Mouse (Mus musculus): ENCODE data around the gene Olfr547. TPM values are rescaled to one million over a fixed set of nuclear protein-coding genes. Genes with fewer than 3 reads are reported as not detected.

The Olfr547 gene
- polyA plus RNA-seq, 1 experiment from 2014 or later = not detected

DNA sequence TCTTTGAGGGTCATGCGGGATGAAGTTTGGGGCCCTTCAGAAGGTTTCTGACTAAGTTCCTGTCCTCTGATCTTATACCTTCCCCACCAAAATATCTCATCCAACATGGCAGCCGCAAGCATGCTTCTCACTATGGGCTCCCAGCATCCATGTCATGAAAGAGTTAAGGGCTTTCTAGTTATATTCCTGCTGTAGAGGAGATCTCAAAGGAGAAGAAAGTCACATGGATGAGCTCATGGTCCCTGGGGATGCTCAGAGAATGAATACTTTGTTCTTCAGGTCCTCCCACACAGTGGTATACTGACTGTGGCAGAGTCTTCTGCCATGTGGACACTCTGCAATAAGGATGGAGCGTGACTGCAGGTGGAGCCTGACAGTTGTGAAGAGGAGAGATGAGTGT lies 15.0 kb downstream of the Olfr547 start, which contains the start of gene Olfr549:
Olfr549 (plus strand) TSS at position 301 of the 400 bp plus-strand sequence.
- H3K9ac ChIP-seq (replicated peaks; ENCODE audit: low read depth, low read length) = no peak within 1 kb of the TSS
- H3K4me2 ChIP-seq (ENCODE audit: low read length) = no peak within 1 kb of the TSS
- H3K9me3 ChIP-seq (ENCODE audit: control insufficient read depth, low read length) = no peaks in the 10 kb centered on the region
- H3K27me3 ChIP-seq (replicated peaks; ENCODE audit: control insufficient read depth, insufficient read depth, low read length) = no peaks in the 10 kb centered on the region
- H3K4me1 ChIP-seq (replicated peaks; ENCODE audit: control insufficient read depth, insufficient read depth, low read length) = no peaks in the 10 kb centered on the region
- no peak within 1 kb of the TSS for H3K27ac ChIP-seq (ENCODE audit: low read length)
- H3K4me3 ChIP-seq (replicated peaks; ENCODE audit: low read length) = no peak within 1 kb of the TSS
- WGBS = 94% methylated on average over 3 of the region's 3 CpGs
- ATAC-seq = no peak
- no peaks in the 10 kb centered on the region for H3K36me3 ChIP-seq (ENCODE audit: control insufficient read depth, insufficient read depth)

DNA sequence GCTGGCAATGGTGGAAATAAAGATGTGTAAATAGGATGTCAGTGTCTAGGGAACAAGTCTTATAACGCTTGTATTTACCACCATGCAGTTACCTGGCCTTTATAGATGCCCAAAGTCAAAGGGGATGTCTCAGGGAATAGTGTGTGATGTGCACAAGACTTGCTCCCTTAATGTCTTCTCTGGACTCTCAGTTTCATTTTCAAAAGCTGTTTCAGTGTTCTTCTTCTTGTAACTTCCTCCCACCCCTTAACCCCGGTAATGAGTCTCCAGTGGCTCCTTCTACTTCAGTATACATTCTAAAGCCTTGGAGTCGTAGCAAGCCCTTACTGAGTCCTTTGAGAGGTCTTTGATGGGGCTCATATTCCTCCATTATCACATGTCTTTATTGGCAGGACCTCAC lies 18.7 kb downstream of the Olfr547 start:
- Histone ChIP-seq H3K4me1 (replicated peaks; ENCODE audit: control insufficient read depth, insufficient read depth, low read length) (no peaks in the 10 kb centered on the region), H3K36me3 (ENCODE audit: control insufficient read depth, insufficient read depth) (no peaks in the 10 kb centered on the region), H3K27me3 (replicated peaks; ENCODE audit: control insufficient read depth, insufficient read depth, low read length) (no peaks in the 10 kb centered on the region), H3K4me2 (ENCODE audit: low read length) (no peak overlapping the region), H3K4me3 (replicated peaks; ENCODE audit: low read length) (no peak overlapping the region), H3K27ac (ENCODE audit: low read length) (no peak overlapping the region), H3K9ac (replicated peaks; ENCODE audit: low read depth, low read length) (no peak overlapping the region), H3K9me3 (ENCODE audit: control insufficient read depth, low read length) (no peaks in the 10 kb centered on the region)
- 84% methylated on average over 3 of the region's 3 CpGs for WGBS
- no peak for ATAC-seq

DNA sequence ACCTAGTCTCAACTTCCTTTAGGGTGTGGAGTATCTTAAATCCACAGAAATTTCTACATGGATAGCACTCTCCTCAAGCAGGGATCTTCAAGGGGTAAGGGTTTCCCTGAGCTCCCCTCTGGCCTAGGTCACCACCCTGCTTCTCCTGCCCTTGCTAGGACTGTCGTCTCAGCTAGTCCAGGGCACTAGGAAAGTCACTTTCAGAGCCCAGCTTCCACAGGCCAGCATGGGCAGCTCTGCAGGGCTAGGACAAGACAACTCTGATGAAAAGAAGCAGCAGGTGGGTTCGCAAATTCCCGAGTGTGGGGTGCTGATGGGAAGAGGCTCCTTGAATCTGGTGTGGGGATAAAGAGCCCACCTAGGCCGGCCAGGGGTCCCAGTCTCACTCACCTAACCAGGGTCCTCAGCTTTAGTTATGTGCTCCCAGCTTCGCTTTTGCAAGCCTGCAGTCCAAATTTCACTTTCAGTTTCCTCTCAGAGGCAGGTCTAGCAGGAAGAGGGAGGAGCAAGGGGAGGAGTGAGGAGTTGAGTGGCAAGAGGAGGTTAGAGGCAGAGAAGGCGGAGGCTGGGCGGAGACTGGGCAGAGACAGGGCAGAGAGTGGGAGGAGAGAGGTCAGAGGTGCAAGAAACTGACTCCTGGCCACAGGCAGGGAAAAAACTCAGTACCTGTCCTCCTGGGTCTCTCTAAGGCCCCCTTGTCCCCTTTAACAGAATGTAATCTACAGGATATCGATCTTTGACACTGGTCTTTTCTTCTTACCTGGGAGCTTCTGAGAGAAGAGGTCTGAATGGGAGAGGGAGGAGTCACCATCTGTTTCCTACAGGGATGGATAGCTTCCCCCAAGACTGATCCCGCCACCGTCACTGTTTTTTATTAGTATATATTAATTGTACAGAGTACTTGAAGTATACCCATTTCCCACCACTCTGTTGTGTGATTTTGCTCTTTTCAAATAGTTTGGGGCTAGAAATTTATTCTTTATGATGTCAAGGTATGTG lies 30.7 kb downstream of the Olfr547 start, which contains the start of gene Trim21:
Trim21 (minus strand) TSS at position 488 of the 999 bp plus-strand sequence.
- ATAC-seq = peak; percentile 78
- no peaks in the 10 kb centered on the region for H3K36me3 ChIP-seq (ENCODE audit: control insufficient read depth, insufficient read depth)
- H3K9me3 ChIP-seq (ENCODE audit: control insufficient read depth, low read length) = no peaks in the 10 kb centered on the region
- WGBS = 25% methylated on average over 10 of the region's 10 CpGs
- no peak within 1 kb of the TSS for H3K27ac ChIP-seq (ENCODE audit: low read length)
- no peak within 1 kb of the TSS for H3K9ac ChIP-seq (replicated peaks; ENCODE audit: low read depth, low read length)
- no peaks in the 10 kb centered on the region for H3K4me1 ChIP-seq (replicated peaks; ENCODE audit: control insufficient read depth, insufficient read depth, low read length)
- no peaks in the 10 kb centered on the region for H3K27me3 ChIP-seq (replicated peaks; ENCODE audit: control insufficient read depth, insufficient read depth, low read length)
- peak within 1 kb of the TSS; percentile 20 for H3K4me3 ChIP-seq (replicated peaks; ENCODE audit: low read length)
- H3K4me2 ChIP-seq (ENCODE audit: low read length) = peak within 1 kb of the TSS; percentile 24

DNA sequence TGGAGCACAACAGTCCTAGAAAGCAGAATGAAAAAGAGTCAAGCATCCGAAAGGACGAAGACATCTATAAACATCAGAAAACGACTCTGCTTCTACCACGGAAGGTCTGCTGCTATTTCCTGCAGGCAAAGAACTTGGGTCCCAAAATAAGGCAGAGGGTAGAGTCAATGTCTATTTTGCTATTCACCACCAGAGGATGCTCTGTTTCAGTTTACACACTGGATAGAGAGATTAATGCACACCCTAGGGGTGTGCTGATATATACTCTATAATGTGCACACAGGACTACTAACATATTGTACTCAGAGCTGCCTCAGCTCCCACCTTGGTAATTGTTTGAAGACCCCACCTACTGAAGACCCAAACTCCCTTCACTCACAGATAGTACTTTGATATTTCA lies 31.7 kb downstream of the Olfr547 start:
- ATAC-seq = no peak
- no peaks in the 10 kb centered on the region for H3K4me1 ChIP-seq (replicated peaks; ENCODE audit: control insufficient read depth, insufficient read depth, low read length)
- no peak overlapping the region for H3K4me2 ChIP-seq (ENCODE audit: low read length)
- H3K36me3 ChIP-seq (ENCODE audit: control insufficient read depth, insufficient read depth) = no peaks in the 10 kb centered on the region
- H3K4me3 ChIP-seq (replicated peaks; ENCODE audit: low read length) = no peak overlapping the region
- no peaks in the 10 kb centered on the region for H3K9me3 ChIP-seq (ENCODE audit: control insufficient read depth, low read length)
- WGBS = 93% methylated on average over 4 of the region's 4 CpGs
- H3K27ac ChIP-seq (ENCODE audit: low read length) = no peak overlapping the region
- H3K9ac ChIP-seq (replicated peaks; ENCODE audit: low read depth, low read length) = no peak overlapping the region
- no peaks in the 10 kb centered on the region for H3K27me3 ChIP-seq (replicated peaks; ENCODE audit: control insufficient read depth, insufficient read depth, low read length)

DNA sequence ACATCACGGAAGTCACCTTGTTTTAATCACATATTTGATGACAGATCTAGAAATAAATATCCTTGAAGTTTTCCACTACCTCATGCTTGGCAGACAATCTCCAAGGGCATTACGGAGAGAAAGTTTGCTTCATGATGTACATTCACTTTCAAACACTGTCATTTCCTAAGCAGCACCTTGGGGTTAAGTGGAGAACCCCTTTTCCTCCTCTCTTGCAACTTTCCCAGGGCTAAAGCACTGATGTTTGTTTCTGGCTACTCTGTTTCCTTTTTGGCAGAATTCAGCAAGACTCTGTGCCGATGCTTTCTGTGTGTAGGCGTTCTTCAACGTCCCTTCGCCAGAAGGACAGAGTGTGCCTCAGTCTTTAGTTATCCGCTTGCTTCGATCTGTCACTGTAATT lies 36.6 kb downstream of the Olfr547 start, which contains the start of gene Olfr550:
Olfr550 (plus strand) TSS at position 301 of the 400 bp plus-strand sequence.
- Histone ChIP-seq H3K27ac (ENCODE audit: low read length) (no peak within 1 kb of the TSS), H3K4me1 (replicated peaks; ENCODE audit: control insufficient read depth, insufficient read depth, low read length) (peaks cover 3% of the 10 kb centered on the region; the same call in 1 of the 2 replicates), H3K27me3 (replicated peaks; ENCODE audit: control insufficient read depth, insufficient read depth, low read length) (no peaks in the 10 kb centered on the region), H3K4me2 (ENCODE audit: low read length) (no peak within 1 kb of the TSS), H3K9me3 (ENCODE audit: control insufficient read depth, low read length) (no peaks in the 10 kb centered on the region), H3K4me3 (replicated peaks; ENCODE audit: low read length) (no peak within 1 kb of the TSS), H3K36me3 (ENCODE audit: control insufficient read depth, insufficient read depth) (no peaks in the 10 kb centered on the region), H3K9ac (replicated peaks; ENCODE audit: low read depth, low read length) (no peak within 1 kb of the TSS)
- no peak for ATAC-seq
- 94% methylated on average over 8 of the region's 8 CpGs for WGBS

DNA sequence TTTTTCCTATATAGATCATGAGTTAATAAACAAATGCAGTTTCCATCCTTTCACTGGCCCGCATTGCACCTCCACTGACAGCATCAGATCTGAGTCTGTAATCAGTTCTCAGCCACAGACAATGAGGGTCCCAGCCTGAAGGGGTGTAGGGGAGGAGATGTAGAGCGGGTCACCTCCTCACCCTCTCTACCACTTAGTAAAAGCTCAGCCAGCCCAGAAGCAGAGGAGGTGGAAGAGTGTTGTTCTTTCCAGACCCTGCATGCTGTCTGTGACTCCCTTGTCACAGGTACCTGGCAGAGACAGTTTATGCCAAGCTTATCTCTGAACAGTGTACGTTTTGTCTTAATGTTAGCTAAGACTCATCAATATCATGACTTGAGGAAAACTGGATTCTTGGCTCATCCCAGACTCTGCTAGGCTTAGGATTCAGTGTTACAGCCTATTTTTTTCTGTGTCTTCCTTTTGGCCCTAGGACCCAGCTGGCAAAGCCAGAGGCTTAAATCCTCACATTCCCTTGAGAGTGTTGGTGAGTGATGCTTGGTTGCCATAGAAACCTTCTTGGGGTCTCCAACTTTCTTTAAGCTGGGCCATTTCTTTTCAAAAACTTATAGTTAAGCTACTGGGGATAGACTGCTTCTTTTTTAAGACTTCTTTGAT lies 38.8 kb downstream of the Olfr547 start:
- no peak overlapping the region for H3K4me2 ChIP-seq (ENCODE audit: low read length)
- no peaks in the 10 kb centered on the region for H3K9me3 ChIP-seq (ENCODE audit: control insufficient read depth, low read length)
- peaks cover 3% of the 10 kb centered on the region; the same call in 1 of the 2 replicates for H3K4me1 ChIP-seq (replicated peaks; ENCODE audit: control insufficient read depth, insufficient read depth, low read length)
- 58% methylated on average over 3 of the region's 3 CpGs for WGBS
- H3K36me3 ChIP-seq (ENCODE audit: control insufficient read depth, insufficient read depth) = no peaks in the 10 kb centered on the region
- H3K9ac ChIP-seq (replicated peaks; ENCODE audit: low read depth, low read length) = no peak overlapping the region
- no peak overlapping the region for H3K4me3 ChIP-seq (replicated peaks; ENCODE audit: low read length)
- no peak overlapping the region for H3K27ac ChIP-seq (ENCODE audit: low read length)
- ATAC-seq = peak; percentile 45; the same call in 1 of the 2 replicates
- H3K27me3 ChIP-seq (replicated peaks; ENCODE audit: control insufficient read depth, insufficient read depth, low read length) = no peaks in the 10 kb centered on the region

DNA sequence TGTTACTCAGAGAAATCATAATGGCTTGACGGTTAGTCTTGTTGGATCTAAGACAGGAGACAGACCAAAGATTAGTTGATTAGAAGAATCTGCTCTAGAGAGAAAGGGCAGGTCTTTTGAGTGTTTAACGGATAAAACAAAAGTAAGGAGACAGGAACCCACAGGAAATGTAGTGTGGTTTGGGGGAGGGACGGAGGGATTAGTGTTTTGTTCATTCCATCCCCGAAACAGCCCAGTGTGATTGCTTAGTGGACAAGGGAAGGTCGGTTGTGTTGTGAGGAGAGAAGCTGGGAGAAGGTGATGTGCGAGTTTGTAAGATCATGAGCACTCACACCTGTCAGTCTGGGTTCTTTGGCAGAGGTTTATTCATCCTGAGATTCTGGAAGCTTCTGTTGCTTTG lies 41.4 kb downstream of the Olfr547 start:
- no peak overlapping the region for H3K4me3 ChIP-seq (replicated peaks; ENCODE audit: low read length)
- peaks cover 3% of the 10 kb centered on the region; the same call in 1 of the 2 replicates for H3K4me1 ChIP-seq (replicated peaks; ENCODE audit: control insufficient read depth, insufficient read depth, low read length)
- H3K27ac ChIP-seq (ENCODE audit: low read length) = no peak overlapping the region
- H3K9me3 ChIP-seq (ENCODE audit: control insufficient read depth, low read length) = no peaks in the 10 kb centered on the region
- WGBS = 51% methylated on average over 6 of the region's 6 CpGs
- no peak for ATAC-seq
- H3K9ac ChIP-seq (replicated peaks; ENCODE audit: low read depth, low read length) = no peak overlapping the region
- no peak overlapping the region for H3K4me2 ChIP-seq (ENCODE audit: low read length)
- no peaks in the 10 kb centered on the region for H3K36me3 ChIP-seq (ENCODE audit: control insufficient read depth, insufficient read depth)
- no peaks in the 10 kb centered on the region for H3K27me3 ChIP-seq (replicated peaks; ENCODE audit: control insufficient read depth, insufficient read depth, low read length)

All from forebrain, embryonic 16.5 days (tissue).